Mouse (Mus musculus) CH12.LX (cell line): ENCODE data around the gene Vtn.

ENCODE experiments used
- CTCF ChIP-seq, 2 experiments: IDR thresholded peaks in 1 of 2; conservative IDR thresholded peaks in 1 of 2; 2 replicates each; pipeline ENCODE4 v1.5.1; 2011 to 2012; ENCODE audit warnings: low read depth in 2 of 2, low read length in 2 of 2, improper control_type of control experiment in 1 of 2, inconsistent platforms in 1 of 2, mild to moderate bottlenecking in 1 of 2, moderate library complexity in 1 of 2
- EP300 ChIP-seq: IDR thresholded peaks from 2 replicates; pipeline ENCODE4 v1.6.1; 2011; ENCODE audit warnings: low read length, improper control_type of control experiment
- MAFK ChIP-seq: IDR thresholded peaks from 2 replicates; pipeline ENCODE4 v1.6.1; 2011; ENCODE audit warnings: low read length, improper control_type of control experiment; ENCODE audit not compliant: insufficient replicate concordance
- MYC ChIP-seq: IDR thresholded peaks from 2 replicates; pipeline ENCODE4 v1.6.1; 2011; ENCODE audit warnings: low read depth, mild to moderate bottlenecking, improper control_type of control experiment, low read length

DNA sequence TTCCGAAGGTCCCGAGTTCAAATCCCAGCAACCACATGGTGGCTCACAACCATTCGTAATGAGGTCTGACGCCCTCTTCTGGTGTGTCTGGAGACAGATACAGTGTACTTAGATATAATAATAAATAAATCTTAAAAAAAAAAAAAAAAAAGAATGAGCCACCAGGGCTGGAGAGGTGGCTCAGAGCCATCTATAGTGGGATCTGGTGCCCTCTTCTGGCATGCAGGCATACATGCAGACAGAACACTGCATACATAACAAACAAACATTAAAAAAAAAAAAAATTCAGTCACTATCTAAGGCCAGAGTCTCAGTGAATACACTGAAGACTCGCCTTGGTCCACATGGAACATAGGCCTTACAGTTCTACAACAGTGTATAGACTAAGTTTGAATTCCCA lies 10.3 kb downstream of the Vtn start:
- peak; percentile 42 to 72; a peak in 3 of 4 replicates for TF ChIP-seq CTCF (conservative IDR thresholded peaks at IDR 0.05 in 1 of 2, IDR thresholded peaks at IDR 0.05 in 1 of 2; ENCODE audit: low read depth in 2 of 2, low read length in 2 of 2)
- TF ChIP-seq MAFK, result no peak
- TF ChIP-seq MYC, result no peak
- TF ChIP-seq EP300, result no peak
